Mouse (Mus musculus) forebrain, postnatal 0 days (tissue): ENCODE measurements around the gene Cd2. TPM values are rescaled to one million over a fixed set of nuclear protein-coding genes. Genes with fewer than 3 reads are reported as not detected.

Source experiments
- ATAC-seq: fragments of 200-750 bp; cut with Nextera tagmentation; 2 replicates; pipeline ENCODE4 v1.8.0; 2017; ENCODE audit warnings: mild to moderate bottlenecking, moderate library complexity
- DNase-seq: peaks from one replicate; pipeline ENCODE4 v3.0.0-alpha.2; 2015
- H3K27ac ChIP-seq: fragments of 300-500 bp; sonication (generic); 2 replicates; pipeline ENCODE4 v1.5.1; 2014; ENCODE audit warnings: low read depth, mild to moderate bottlenecking, antibody characterized with exemption, low read length, moderate library complexity, mixed read lengths
- H3K27me3 ChIP-seq: fragments of 300-500 bp; sonication (generic); 2 replicates; pipeline ENCODE4 v1.6.1; 2014; ENCODE audit warnings: mild to moderate bottlenecking, low read length, mixed read lengths; ENCODE audit not compliant: insufficient read depth
- H3K36me3 ChIP-seq: fragments of 300-500 bp; sonication (generic); 2 replicates; pipeline ENCODE4 v1.6.1; 2014; ENCODE audit warnings: mild to moderate bottlenecking, moderate library complexity; ENCODE audit not compliant: insufficient read depth
- H3K4me1 ChIP-seq: fragments of 300-500 bp; sonication (generic); 2 replicates; pipeline ENCODE4 v1.6.1; 2014; ENCODE audit warnings: antibody characterized with exemption; ENCODE audit not compliant: insufficient read depth
- H3K4me2 ChIP-seq: fragments of 300-500 bp; sonication (generic); 2 replicates; pipeline ENCODE4 v1.6.1; 2014; ENCODE audit warnings: low read depth, mild to moderate bottlenecking, moderate library complexity
- H3K4me3 ChIP-seq: fragments of 300-500 bp; sonication (generic); 2 replicates; pipeline ENCODE4 v1.5.1; 2014; ENCODE audit warnings: low read depth, low read length, mixed read lengths
- H3K9ac ChIP-seq: fragments of 300-500 bp; sonication (generic); 2 replicates; pipeline ENCODE4 v1.6.1; 2014; ENCODE audit warnings: mild to moderate bottlenecking
- H3K9me3 ChIP-seq: fragments of 300-500 bp; sonication (generic); 2 replicates; pipeline ENCODE4 v1.6.1; 2016; ENCODE audit warnings: low read length
- CTCF ChIP-seq: sonication (generic); IDR thresholded peaks from 2 replicates; pipeline ENCODE4 v1.5.1; 2016; ENCODE audit warnings: antibody characterized with exemption, control low read depth, low read depth
- WGBS: fragments of 180-500 bp; shearing (Covaris S2); extraction: QIAGEN DNeasy Blood & Tissue Kit; methylation state at CpG from one replicate; pipeline ENCODE4 v1.1.7; 2014; 5-methylcytosine and 5-hydroxymethylcytosine counted together
- polyA plus RNA-seq: library from polyadenylated mRNA; unstranded; fragments of >200 nt; fragmentation: Nextera tagmentation; extraction: Ambion mirVana; gene quantifications from 2 replicates; pipeline ENCODE4 v1.2.1, GENCODE M21; 2015
- total RNA-seq: library from RNA; depleted of rRNA; stranded (reverse); fragments of >200 nt; gene quantifications from 2 replicates; pipeline ENCODE4 v1.2.3, GENCODE M21; 2014

Cd2 gene
- total and polyA plus RNA-seq, 2 experiments from 2014 or later: 0.35 TPM; not detected in 1

DNA sequence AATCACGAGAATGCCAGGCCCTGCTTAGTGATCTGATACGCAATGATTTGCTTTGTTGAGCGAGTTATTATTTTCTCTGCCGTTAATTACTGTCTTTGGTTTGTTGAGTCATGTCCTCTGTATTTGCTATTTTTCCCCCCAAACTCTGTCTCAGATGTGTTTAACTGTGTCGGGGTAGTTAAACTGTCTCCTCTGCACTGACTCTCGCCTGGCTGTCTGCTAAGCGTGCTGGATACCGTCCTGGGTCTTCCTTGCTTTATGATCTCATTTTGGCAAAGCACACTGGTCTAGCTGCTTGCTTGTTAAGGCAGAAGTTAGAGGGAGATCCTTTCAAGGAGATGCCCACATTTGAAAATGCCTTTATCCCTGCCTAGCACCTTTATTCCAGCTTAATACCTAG lies 31.6 kb downstream of the Cd2 start:
- Histone ChIP-seq H3K4me2 (no peak overlapping the region), H3K4me1 (no peaks in the 10 kb centered on the region), H3K9me3 (no peaks in the 10 kb centered on the region), H3K36me3 (no peaks in the 10 kb centered on the region), H3K9ac (no peak overlapping the region), H3K27ac (no peak overlapping the region), H3K27me3 (no peaks in the 10 kb centered on the region), H3K4me3 (no peak overlapping the region)
- 0 out of 2 replicates have a peak, but pooled peaks have one; percentile 25 for ATAC-seq
- 61% methylated on average over 8 of the region's 8 CpGs for WGBS
- no peak for DNase-seq
- no peak for TF ChIP-seq CTCF

DNA sequence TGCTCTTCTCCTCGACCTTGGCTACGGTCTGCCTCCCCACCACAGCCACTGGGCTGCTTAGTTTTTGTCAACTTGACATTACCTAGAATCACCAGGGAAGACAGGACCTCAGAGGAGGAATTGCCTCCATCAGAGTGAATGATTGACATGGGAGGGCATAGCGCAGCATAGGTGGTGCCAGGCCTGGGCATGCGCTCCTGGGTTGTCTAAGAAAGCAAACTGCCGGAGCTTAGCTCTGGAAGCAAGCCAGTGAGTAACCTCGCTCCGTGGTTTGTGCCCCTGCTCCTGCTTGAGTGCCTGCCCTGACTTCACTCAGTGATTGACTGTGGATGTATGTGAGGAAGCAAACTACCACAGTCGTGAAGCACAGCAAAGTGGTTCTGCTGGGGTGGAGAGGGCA lies 35.6 kb downstream of the Cd2 start:
- Histone ChIP-seq H3K4me2 (no peak overlapping the region), H3K27me3 (no peaks in the 10 kb centered on the region), H3K4me1 (no peaks in the 10 kb centered on the region), H3K9me3 (no peaks in the 10 kb centered on the region), H3K9ac (no peak overlapping the region), H3K27ac (no peak overlapping the region), H3K4me3 (no peak overlapping the region), H3K36me3 (no peaks in the 10 kb centered on the region)
- ATAC-seq (no peak), DNase-seq (no peak)
- TF ChIP-seq CTCF: no peak
- 71% methylated on average over 8 of the region's 8 CpGs for WGBS

DNA sequence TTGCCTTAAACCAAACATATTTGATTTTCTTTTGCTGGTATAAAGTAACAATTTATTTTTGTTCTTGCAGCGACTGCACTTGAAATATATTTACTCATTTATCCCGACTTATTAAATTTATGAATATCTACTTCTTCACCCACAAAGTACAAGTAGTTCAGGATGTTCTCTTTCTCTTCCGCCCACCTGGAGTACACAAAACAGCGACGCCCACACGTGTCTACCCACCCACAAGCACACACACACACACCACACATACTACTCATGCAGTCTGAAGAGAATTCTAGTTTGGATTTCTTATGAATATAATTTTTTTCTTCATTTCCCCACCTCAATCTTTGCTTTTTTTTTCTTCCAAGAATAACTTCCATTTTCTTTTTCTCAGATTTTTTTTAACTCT lies 37.9 kb downstream of the Cd2 start:
- Histone ChIP-seq H3K36me3 (no peaks in the 10 kb centered on the region), H3K27me3 (no peaks in the 10 kb centered on the region), H3K4me2 (no peak overlapping the region), H3K4me3 (no peak overlapping the region), H3K9me3 (no peaks in the 10 kb centered on the region), H3K4me1 (no peaks in the 10 kb centered on the region), H3K9ac (no peak overlapping the region), H3K27ac (no peak overlapping the region)
- no peak for TF ChIP-seq CTCF
- ATAC-seq (no peak), DNase-seq (no peak)
- 93% methylated on average over 6 of the region's 6 CpGs for WGBS

DNA sequence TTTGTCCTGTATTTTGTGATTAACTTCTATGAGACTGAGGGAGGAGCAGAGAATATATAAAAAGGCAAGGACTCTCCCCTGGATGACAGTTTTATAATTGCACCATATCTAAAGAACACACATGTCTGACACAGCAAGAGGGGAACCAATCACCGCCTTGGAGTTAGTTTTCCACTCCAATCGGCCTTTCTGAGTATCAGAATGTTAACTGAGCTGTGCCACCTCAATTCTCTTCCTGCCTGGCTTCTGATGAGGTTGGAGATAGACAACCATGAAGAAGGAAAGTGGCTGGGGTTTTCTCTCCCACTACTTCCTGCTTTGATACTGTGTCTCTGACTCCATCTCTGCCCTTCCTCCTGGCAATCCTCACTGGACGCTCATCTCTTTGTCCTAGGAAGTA lies 42.5 kb downstream of the Cd2 start:
- H3K4me2 ChIP-seq: no peak overlapping the region
- H3K27ac ChIP-seq: no peak overlapping the region
- ATAC-seq: no peak
- H3K4me1 ChIP-seq: no peaks in the 10 kb centered on the region
- no peaks in the 10 kb centered on the region for H3K36me3 ChIP-seq
- H3K9me3 ChIP-seq: no peaks in the 10 kb centered on the region
- no peak for TF ChIP-seq CTCF
- no peaks in the 10 kb centered on the region for H3K27me3 ChIP-seq
- no peak for DNase-seq
- no peak overlapping the region for H3K9ac ChIP-seq
- H3K4me3 ChIP-seq: no peak overlapping the region
- 88% methylated on average over 3 of the region's 3 CpGs for WGBS

DNA sequence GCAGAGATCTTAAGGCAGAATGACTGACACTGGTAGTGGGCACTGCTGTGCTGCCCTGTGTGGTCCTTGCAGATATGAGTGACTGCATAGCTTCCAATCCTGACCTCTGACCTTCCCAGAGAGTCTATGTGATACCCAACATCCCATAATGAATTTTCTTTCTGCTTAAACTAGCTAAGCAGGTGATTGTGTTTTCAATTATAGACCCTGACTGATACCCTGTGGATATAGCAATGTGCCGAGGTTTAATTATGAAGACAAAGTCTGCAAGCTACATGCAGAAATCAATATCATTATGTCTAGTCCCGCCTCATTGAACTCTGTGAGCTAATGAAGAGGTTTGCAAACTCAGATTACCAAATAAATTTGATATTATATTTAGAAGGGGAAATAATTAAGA lies 44.7 kb downstream of the Cd2 start:
- no peaks in the 10 kb centered on the region for H3K27me3 ChIP-seq
- H3K36me3 ChIP-seq: no peaks in the 10 kb centered on the region
- no peak for TF ChIP-seq CTCF
- no peaks in the 10 kb centered on the region for H3K4me1 ChIP-seq
- DNase-seq (no peak), ATAC-seq (no peak)
- WGBS: 78% methylated on average over 2 of the region's 2 CpGs
- no peaks in the 10 kb centered on the region for H3K9me3 ChIP-seq
- no peak overlapping the region for H3K4me3 ChIP-seq
- H3K27ac ChIP-seq: no peak overlapping the region
- no peak overlapping the region for H3K9ac ChIP-seq
- no peak overlapping the region for H3K4me2 ChIP-seq

DNA sequence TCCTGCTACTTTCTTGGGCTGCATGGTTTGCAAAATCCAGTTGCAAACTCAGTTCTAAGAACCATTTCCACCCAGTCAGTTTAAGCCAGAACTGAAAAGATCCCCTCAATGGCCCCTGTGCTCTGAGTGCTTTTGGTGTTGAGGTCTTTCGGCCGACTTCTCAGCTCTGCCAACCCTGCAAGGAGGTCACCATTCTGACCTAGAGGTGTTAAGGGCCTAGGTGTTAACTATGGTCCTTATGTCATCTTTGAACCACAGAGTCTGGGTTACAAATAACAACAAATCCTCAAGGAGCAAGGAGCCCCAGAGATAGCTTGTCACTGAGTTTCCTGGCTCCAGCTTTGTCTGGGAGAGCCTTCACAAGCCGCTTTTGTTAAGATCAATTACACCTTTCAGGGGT lies 45.9 kb downstream of the Cd2 start:
- no peak for DNase-seq
- no peaks in the 10 kb centered on the region for H3K9me3 ChIP-seq

DNA sequence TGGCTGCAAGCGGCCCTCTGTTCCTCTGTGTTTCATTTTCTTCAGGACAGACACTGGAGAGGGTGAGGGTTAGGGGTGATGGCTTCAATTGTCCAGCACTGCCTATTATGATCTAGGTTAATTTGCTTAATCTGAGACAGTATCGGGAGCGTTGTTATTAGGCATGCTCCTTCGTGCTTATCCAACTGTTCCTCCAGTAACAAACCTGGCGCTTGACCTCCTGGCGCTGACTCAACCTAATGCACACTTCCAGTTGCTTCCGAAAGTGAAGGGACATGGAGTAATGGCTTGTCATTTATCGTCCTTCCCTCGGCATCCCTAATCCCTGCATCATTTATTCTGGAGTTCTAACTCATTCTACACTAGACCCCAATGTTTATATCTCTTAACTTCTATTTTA lies 46.9 kb downstream of the Cd2 start:
- no peak overlapping the region for H3K4me3 ChIP-seq
- H3K9ac ChIP-seq: no peak overlapping the region
- no peaks in the 10 kb centered on the region for H3K4me1 ChIP-seq
- no peak overlapping the region for H3K4me2 ChIP-seq
- H3K36me3 ChIP-seq: no peaks in the 10 kb centered on the region
- no peak for TF ChIP-seq CTCF
- no peaks in the 10 kb centered on the region for H3K9me3 ChIP-seq
- H3K27ac ChIP-seq: no peak overlapping the region
- H3K27me3 ChIP-seq: no peaks in the 10 kb centered on the region
- ATAC-seq (no peak), DNase-seq (no peak)
- WGBS: 81% methylated on average over 9 of the region's 9 CpGs

More for the DNA sequence above, 45.9 kb downstream of the Cd2 start:
- WGBS: 70% methylated on average over 3 of the region's 3 CpGs
- H3K4me2 ChIP-seq: no peak overlapping the region
- no peak overlapping the region for H3K27ac ChIP-seq
- no peaks in the 10 kb centered on the region for H3K4me1 ChIP-seq
- no peak for TF ChIP-seq CTCF
- H3K4me3 ChIP-seq: no peak overlapping the region
- no peak for ATAC-seq
- no peaks in the 10 kb centered on the region for H3K27me3 ChIP-seq
- H3K9ac ChIP-seq: no peak overlapping the region
- H3K36me3 ChIP-seq: no peaks in the 10 kb centered on the region

DNA sequence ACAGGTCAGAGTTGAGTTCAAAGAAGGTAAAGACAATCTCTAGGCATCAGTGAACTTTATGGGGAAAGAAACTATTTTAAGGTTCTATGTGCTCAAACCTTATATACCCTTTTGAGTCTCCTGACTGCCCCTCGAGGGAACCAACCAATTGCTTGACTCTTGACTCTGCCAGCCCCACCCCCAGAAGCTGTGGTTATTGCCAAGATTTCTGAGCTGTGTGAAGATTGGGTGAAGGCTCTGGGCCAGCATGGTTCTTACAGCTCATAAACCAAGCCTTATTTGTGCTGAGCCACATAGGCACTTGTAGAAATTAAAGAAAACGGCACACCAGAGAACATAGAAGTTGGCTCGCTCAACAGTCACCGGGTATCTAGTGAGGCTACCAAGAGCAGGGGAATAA lies 48.5 kb downstream of the Cd2 start:
- Histone ChIP-seq H3K4me1 (no peaks in the 10 kb centered on the region), H3K36me3 (no peaks in the 10 kb centered on the region), H3K4me2 (no peak overlapping the region), H3K4me3 (no peak overlapping the region), H3K27me3 (no peaks in the 10 kb centered on the region), H3K27ac (no peak overlapping the region), H3K9me3 (no peaks in the 10 kb centered on the region), H3K9ac (no peak overlapping the region)
- ATAC-seq (no peak), DNase-seq (no peak)
- WGBS: 90% methylated on average over 4 of the region's 4 CpGs
- TF ChIP-seq CTCF: no peak
